Mouse (Mus musculus): ENCODE measurements around the gene Tssk4.

DNA sequence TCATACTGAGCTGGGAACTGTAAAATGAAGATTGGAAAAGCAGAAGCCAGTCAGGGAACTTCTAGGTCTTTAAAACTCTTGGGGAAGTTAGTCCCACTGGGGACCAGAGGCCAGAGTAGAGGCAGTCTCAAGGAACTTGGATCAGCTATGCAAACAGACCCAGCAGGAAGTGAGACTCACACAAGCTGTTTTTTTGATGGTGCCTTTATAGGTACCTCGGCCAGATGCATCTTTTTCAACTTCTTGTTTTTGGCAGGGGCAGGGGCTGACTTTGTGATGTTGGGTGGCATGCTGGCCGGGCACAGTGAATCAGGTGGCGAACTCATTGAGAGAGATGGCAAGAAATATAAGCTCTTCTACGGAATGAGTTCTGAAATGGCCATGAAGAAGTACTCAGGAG, 27.6 kb downstream of the Tssk4 start:
- TF ChIP-seq CTCF (IDR thresholded peaks at IDR 0.05; ENCODE audit: low read depth) (no peak), EP300 (optimal IDR thresholded peaks at IDR 0.05) (no peak)
